Mouse (Mus musculus): ENCODE results near the gene Inafm2. TPM values are rescaled to one million over a fixed set of nuclear protein-coding genes. Genes with fewer than 3 reads are reported as not detected.

Inafm2 gene
- total RNA-seq, 2 experiments from 2014 or later = 10.6 to 12.0 TPM

DNA sequence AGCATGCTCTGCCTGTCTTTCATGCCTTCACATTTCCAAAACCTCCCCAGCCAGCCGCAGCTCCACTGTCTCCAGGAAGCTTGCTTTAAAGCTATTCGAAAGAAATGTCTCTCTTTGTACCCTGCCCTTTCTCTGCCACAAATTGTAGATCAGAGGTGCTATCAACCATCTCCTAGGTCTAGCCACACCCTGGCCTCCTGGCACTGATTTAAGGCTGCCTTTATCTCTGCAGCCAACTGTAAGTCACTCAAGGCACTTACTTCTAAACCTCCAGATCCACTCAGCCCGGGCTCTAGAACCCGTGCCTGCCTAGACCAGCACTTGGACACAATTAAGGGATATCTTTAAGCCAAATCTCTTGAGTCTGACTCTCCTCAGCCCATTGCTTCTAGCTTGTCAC is 32.9 kb downstream of the Inafm2 start:
- ATAC-seq (ENCODE audit: poor library complexity, severe bottlenecking) = no peak

DNA sequence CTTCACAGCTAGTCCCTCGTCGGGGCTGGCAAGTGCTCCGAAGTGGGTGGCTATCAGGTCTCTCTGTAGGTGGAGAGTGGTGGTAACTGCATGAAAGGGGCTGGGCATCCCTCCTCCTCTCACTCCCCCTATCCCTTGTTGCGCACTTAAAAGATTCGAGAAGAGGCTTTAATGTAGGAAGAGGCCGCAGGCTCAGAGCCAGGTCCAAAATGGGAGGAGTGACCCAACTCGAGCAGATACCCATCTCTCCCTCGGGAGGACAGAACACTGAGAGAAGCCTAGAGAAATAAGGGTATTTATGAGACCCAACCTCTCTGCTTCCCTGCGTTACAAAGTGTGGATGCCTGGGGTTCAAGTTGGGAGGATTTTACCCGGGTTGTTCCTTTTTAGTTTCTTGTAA is 33.5 kb downstream of the Inafm2 start:
- ATAC-seq (ENCODE audit: poor library complexity, severe bottlenecking) = no peak

DNA sequence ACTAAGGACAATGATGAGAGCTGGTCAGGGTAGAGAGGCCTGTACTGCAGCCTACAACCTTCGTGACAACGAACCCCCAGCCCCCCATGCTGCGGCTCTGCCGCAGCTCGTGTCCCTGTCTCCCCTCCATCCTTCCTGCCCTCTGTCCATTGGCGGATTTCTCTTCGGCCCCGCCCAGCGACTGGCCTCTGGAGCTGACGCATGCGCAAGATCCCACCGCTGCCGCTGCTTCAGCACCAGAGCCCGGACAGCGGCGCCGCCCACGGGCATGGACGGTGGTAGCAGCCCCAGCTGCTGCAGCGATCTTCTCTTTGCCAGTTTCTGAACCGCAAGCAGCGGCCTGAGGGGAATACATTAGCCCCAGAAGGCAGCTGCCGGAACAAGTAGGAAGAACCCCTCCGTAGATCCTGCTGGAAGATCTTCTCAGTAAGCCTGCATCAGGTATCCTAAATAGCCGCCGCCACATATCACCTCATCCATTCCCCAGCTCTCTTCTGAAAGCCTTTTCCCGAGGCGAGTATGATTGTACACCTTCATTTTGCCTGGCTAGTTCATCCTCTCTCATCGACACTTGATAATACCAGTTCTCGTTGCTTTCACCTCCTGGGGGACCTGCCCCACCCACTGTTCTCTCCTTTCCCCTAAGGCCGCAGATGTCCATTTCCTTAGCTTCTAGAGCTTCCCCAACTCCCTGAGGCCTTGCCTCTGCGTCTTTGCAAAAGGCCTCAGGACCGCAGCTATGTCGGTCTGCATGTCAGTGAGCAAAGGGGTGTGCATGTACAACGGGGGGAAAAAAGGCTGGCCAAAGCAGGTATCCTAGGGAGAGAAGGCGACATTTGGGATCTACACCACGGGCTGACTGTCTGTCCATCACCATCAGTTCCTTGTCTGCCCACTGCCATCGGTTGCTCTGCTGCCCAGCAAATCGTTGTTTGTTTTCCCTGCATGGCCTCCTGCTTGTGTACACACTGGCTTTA is 34.2 kb downstream of the Inafm2 start, which contains the start of gene Disp2:
Gene Disp2, plus strand, starts transcription at position 216 of the 977 bp plus-strand sequence.
- ATAC-seq (ENCODE audit: poor library complexity, severe bottlenecking) = peak; percentile 96

DNA sequence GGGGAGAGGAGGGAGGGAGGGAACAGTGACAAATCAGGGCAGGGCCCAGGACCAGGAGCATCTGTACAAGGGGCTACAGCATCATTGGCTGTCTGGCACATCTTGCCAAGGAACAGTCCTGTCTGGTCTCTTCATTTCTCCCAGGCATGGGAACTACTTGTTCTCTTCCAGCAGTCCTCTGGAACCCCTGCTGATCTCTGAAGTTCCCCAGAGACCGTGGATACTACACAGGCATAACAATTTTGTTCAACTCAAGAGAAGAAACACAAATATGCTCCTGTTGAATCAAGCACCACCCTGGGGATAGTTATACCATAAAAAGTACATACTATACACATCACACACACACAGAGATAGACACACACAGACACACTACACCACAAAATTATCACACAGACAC is 35.6 kb downstream of the Inafm2 start:
- ATAC-seq (ENCODE audit: poor library complexity, severe bottlenecking) = no peak

DNA sequence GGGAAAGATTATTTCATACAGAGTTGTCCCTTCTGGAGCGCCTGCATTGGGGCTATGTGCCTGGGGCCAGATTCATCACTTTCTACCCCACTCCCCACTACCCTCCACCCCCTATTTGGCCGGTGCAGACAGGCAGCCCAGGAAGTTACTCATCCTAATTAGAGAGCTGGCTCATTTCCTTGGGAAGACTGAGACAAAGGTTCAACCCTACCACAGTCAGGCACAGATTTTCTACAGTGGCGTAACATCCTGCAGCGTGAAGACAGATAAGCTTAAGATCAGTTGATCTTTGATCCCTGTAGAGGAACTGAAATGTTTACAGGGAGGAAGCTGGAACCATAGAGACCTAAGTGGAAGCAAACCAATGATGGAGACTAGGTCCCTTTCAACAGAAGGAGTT is 36.7 kb downstream of the Inafm2 start:
- ATAC-seq (ENCODE audit: poor library complexity, severe bottlenecking) = no peak

DNA sequence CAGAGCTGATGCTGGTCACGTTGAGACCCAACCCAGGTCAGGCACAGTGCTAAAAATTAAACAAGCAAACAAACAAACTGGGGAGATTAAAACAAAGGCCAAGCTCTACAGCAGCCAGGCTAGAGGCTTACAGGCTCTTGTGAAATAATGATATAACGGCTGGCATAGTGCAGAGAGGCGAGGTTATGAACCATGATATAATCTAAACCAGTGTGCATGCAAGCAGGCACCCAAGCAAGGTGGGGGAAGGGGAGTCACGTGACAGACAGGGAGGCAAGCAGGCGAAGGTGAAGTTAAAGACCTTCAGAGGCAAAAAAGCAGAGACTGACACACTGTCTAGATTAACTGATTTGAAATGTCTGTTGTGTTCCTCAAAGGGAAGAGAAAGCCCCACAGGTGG is 37.5 kb downstream of the Inafm2 start:
- no peak for ATAC-seq (ENCODE audit: poor library complexity, severe bottlenecking)

DNA sequence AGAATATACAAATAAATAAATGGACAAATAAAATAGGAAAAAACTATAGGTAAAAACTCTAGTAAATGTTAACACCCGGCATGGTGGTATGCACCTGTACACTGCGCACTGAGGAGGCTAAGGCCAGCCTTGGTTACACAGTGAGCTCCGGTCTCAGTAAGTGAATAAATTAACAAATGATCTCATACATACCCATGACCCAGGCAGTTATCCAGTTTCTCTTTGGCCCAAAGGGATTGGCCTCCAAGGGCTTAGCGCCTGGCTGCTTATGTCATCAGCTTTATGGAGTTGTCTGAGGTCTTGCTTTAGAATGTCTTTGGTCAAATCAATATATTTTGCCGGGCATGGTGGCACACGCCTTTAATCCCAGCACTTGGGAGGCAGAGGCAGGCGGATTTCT is 38.1 kb downstream of the Inafm2 start:
- ATAC-seq (ENCODE audit: poor library complexity, severe bottlenecking) = no peak

DNA sequence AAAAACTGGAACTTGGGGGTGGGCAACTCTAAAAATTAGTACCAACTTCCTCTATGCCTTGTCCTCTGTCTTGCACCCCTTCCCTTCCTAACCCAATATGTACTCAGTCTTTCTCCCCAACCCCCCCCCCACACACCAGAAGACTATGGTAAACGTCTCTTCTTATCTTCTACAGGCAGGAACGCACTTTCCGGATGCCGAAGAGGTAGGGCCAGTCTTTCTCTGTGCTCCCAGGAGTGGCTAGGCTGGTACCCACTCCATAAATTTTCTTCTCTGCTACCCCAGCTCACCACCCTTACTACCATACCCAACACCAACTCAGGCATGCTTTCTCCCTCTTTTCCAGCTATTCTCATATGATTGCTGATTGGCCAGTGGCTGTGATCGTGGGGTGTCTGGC is 41.0 kb downstream of the Inafm2 start:
- no peak for ATAC-seq (ENCODE audit: poor library complexity, severe bottlenecking)

DNA sequence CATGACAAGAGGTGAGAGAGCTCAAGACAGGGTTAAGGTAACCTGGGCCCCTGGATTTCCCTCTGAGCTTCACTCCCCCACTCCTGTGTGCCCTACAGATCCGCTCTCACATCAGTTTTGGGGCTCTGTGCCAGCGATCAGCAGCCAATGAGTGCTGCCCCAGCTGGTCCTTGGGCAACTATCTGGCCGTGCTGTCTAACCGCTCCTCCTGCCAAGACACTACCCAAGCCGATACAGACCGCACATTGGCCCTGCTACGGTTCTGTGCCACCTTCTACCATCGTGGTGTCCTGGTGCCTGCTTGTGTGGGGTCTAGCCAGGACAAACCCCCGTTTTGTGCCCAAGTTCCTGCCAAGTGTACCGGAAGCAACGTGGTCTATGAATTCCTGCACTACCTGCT is 43.9 kb downstream of the Inafm2 start:
- ATAC-seq (ENCODE audit: poor library complexity, severe bottlenecking) = no peak

DNA sequence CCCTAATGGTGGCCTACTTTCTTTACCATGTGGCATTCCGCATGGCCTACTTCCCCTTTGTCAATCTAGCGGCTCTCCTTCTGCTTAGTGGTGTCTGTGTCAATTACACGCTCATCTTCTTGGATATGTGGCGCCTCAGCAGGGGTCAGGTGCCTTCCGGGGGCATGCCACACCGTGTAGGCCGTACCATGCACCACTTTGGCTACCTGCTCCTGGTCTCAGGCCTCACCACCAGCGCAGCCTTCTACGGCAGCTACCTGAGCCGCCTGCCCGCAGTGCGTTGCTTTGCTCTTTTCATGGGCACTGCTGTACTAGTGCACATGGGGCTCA is 44.6 kb downstream of the Inafm2 start:
- no peak for ATAC-seq (ENCODE audit: poor library complexity, severe bottlenecking)

DNA sequence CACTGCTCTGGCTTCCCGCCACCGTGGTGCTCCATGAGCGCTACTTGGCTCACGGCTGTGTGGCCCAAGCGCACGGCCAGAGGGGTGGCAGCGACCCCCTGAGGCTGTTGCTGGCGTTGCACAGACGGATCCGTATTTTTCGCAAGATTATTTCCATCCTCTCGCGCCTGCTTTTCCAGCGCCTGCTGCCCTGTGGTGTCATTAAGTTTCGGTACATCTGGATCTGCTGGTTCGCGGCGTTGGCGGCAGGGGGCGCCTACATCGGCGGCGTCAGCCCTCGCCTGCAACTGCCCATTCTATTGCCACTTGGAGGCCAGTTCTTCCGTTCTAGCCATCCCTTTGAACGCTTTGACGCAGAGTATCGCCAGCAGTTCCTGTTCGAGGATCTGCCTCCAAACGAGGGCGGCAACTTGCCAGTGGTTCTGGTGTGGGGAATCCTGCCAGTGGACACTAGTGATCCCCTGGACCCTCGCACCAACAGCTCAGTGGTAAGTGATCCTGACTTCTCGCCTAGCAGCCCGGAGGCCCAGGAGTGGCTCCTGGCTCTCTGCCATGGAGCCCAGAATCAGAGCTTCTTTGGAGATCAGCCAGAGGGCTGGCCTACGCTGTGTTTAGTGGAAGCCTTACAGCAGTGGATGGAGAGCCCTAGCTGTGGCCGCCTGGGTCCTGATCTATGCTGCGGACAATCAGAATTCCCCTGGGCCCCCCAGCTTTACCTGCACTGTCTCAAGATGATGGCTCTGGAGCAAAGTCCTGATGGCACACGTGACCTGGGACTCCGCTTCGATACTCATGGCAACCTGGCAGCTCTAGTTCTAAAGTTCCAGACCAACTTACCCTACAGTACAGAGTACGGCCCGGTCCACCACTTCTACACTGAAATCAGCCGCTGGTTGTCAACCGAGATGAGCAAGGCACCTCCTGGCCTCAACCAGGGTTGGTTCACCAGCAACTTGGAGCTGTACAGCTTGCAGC is 45.3 kb downstream of the Inafm2 start:
- peak; percentile 91 for ATAC-seq (ENCODE audit: poor library complexity, severe bottlenecking)

DNA sequence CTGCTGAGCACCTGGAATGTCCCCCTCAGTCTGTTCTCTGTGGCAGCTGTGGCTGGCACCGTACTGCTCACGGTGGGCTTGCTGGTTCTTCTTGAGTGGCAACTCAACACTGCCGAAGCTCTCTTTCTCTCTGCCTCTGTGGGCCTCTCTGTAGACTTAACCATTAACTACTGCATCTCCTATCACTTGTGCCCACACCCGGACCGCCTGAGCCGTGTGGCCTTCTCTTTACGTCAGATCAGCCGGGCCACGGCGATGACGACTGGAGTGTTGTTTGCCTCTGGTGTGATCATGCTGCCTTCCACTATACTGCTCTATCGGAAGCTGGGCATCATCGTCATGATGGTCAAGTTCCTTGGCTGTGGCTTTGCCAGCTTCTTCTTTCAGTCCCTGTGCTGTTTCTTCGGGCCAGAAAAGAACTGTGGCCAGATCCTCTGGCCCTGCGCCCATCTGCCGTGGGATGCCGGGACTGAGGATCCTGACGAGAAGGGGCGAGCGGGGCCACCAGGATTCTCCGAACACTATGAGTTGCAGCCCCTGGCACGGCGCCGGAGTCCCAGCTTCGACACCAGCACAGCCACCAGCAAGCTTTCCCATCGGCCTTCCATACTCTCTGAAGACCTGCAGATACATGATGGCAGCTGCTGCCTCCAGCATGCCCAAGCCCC is 46.2 kb downstream of the Inafm2 start:
- no peak for ATAC-seq (ENCODE audit: poor library complexity, severe bottlenecking)

DNA sequence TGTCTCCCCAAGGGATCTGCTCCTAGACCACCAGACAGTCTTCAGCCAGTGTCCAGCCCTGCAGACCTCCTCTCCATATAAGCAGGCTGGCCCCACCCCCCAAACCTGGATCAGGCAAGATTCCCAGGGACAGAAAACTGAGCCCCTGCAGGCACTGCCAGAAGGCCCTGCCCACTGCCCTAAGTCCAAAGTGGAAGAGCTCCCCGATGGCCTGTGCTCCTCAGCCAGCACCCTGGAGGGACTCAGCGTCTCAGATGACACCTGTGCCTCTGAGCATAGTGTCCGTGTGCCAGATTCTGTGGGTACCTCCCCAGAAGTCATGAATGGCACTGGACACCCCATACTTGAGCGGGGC is 46.7 kb downstream of the Inafm2 start:
- no peak for ATAC-seq (ENCODE audit: poor library complexity, severe bottlenecking)

DNA sequence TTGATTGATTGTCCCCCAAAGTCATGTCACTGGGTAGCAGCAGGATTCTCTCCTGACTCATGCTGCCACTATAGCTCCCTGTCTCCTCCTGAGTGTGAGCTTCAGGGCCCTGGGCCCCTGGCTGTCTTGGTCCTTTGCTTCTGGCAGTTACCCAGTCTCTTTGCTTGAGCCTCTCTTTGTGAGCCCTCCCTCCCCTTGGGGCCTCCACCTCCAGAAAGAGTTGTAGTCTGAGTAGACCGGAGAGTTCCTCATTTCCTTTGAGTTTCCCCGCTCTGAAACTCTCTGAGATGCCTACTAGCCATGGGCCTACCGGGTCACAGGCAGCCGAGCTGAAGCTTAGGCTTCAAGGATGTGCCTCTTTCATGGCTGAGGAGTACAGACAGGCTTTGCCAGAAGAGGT is 48.1 kb downstream of the Inafm2 start:
- ATAC-seq (ENCODE audit: poor library complexity, severe bottlenecking) = no peak

Other genes with a start within 250 kb of the Inafm2 start
- 8.8 and 12.4 TPM in 2 replicates for gene Bmf, start 196.1 kb upstream of the Inafm2 start, total RNA-seq (2015)
- gene Bmf, start 196.1 kb upstream of the Inafm2 start, total RNA-seq (2017) = 9.7 and 11.5 TPM in 2 replicates
- 48.8 and 63.4 TPM in 2 replicates for gene Bub1b, start 147.5 kb upstream of the Inafm2 start, total RNA-seq (2015)
- gene Bub1b, start 147.5 kb upstream of the Inafm2 start, total RNA-seq (2017) = 139 TPM in 2 replicates
- gene Pak6, start 82.5 kb upstream of the Inafm2 start, total RNA-seq (2015) = not detected in 2 replicates
- gene Pak6, start 82.5 kb upstream of the Inafm2 start, total RNA-seq (2017) = not detected in 2 replicates
- gene Ankrd63, start 41.8 kb upstream of the Inafm2 start, total RNA-seq (2015) = 0.07 and 0.11 TPM in 2 replicates
- gene Ankrd63, start 41.8 kb upstream of the Inafm2 start, total RNA-seq (2017) = 0.07 and 0.12 TPM in 2 replicates
- 48.2 and 48.4 TPM in 2 replicates for gene Plcb2, start 17.3 kb upstream of the Inafm2 start, total RNA-seq (2015)
- 38.1 and 46.9 TPM in 2 replicates for gene Plcb2, start 17.3 kb upstream of the Inafm2 start, total RNA-seq (2017)
- 0.16 TPM in 1 of 2 replicates, not detected in the other for gene Ccdc9b, start 16.9 kb downstream of the Inafm2 start, total RNA-seq (2015)
- 0.44 and 0.53 TPM in 2 replicates for gene Ccdc9b, start 16.9 kb downstream of the Inafm2 start, total RNA-seq (2017)
- not detected in 2 replicates for gene Phgr1, start 27.0 kb downstream of the Inafm2 start, total RNA-seq (2015)
- not detected in 2 replicates for gene Phgr1, start 27.0 kb downstream of the Inafm2 start, total RNA-seq (2017)
- 0.02 TPM in 1 of 2 replicates, not detected in the other for gene Disp2, start 34.0 kb downstream of the Inafm2 start, total RNA-seq (2015)
- gene Disp2, start 34.0 kb downstream of the Inafm2 start, total RNA-seq (2017) = not detected in 2 replicates
- 58.8 and 59.7 TPM in 2 replicates for gene Knstrn, start 68.2 kb downstream of the Inafm2 start, total RNA-seq (2015)
- gene Knstrn, start 68.2 kb downstream of the Inafm2 start, total RNA-seq (2017) = 182 and 217 TPM in 2 replicates
- 11.4 and 12.9 TPM in 2 replicates for gene Ivd, start 116.2 kb downstream of the Inafm2 start, total RNA-seq (2015)
- gene Ivd, start 116.2 kb downstream of the Inafm2 start, total RNA-seq (2017) = 21.6 and 28.0 TPM in 2 replicates
- gene Bahd1, start 154.6 kb downstream of the Inafm2 start, total RNA-seq (2015) = 5.1 and 5.3 TPM in 2 replicates
- gene Bahd1, start 154.6 kb downstream of the Inafm2 start, total RNA-seq (2017) = 3.2 and 4.2 TPM in 2 replicates
- gene Chst14, start 180.7 kb downstream of the Inafm2 start, total RNA-seq (2015) = 4.6 and 5.3 TPM in 2 replicates
- gene Chst14, start 180.7 kb downstream of the Inafm2 start, total RNA-seq (2017) = 1.4 and 3.5 TPM in 2 replicates

Data from megakaryocyte, adult 5-6 weeks (primary cell).